Mouse (Mus musculus): ENCODE data around the gene Chrna7.

- no peak for TF ChIP-seq CTCF (IDR thresholded peaks at IDR 0.05; ENCODE audit: low read depth, low read length)
- TF ChIP-seq TAL1 (conservative IDR thresholded peaks at IDR 0.05; ENCODE audit: low read depth, low read length), result no peak
Measured at GRCm38 (mm10) chr7:63225066-63225780, 12.9 kb upstream of the Chrna7 start.

Measured in G1E (cell line).